ENCODE assay signal across 15 mouse cellular contexts in genomic region chr12:70201926-70202529, GRCm38 (mm10). TPM values are rescaled to one million over a fixed set of nuclear protein-coding genes. Genes with fewer than 3 reads are reported as not detected.
DNase-seq lines count a peak whose midpoint lies in the region; ATAC-seq and TF ChIP-seq lines count a peak whose summit lies in the region.
"Had no signal": no experiment of that assay in that cellular context is flagged by ENCODE, and none has a peak within 500 bp of the region (broad histone marks: within the 10 kb centered on the region; RNA-seq: fewer than 3 reads in every experiment).

No protein-coding gene starts in this region.

- H3K4me1 ChIP-seq in intestine, postnatal 0 days (replicated peaks; ENCODE audit: control insufficient read depth, insufficient read depth, low read length) = no peaks in the 10 kb centered on the region
- H3K4me1 ChIP-seq in intestine, embryonic 15.5 days (replicated peaks) = no peaks in the 10 kb centered on the region
- no peaks in the 10 kb centered on the region for H3K4me1 ChIP-seq in midbrain, postnatal 0 days (ENCODE audit: insufficient read depth, low read length)
- peaks cover 3% of the 10 kb centered on the region for H3K4me1 ChIP-seq in midbrain, embryonic 10.5 days
- H3K4me1 ChIP-seq in stomach, postnatal 0 days (replicated peaks; ENCODE audit: control insufficient read depth, insufficient read depth) = no peaks in the 10 kb centered on the region
- H3K4me1 ChIP-seq: hindbrain, embryonic 13.5 days; kidney, embryonic 15.5 days had no signal

- 71% methylated on average over 5 of the region's 5 CpGs for WGBS in intestine, postnatal 0 days
- 74% methylated on average over 5 of the region's 5 CpGs for WGBS in intestine, embryonic 15.5 days
- WGBS in midbrain, postnatal 0 days = 70% methylated on average over 5 of the region's 5 CpGs
- 77% methylated on average over 5 of the region's 5 CpGs for WGBS in midbrain, embryonic 10.5 days
- WGBS in stomach, postnatal 0 days = 78% methylated on average over 5 of the region's 5 CpGs

- ATAC-seq in intestine, postnatal 0 days = no peak
- ATAC-seq in intestine, embryonic 15.5 days = no peak
- ATAC-seq in midbrain, postnatal 0 days (ENCODE audit: low FRiP score) = no peak
- no peak for ATAC-seq in stomach, postnatal 0 days (ENCODE audit: low FRiP score, low TSS enrichment)

- DNase-seq in midbrain, postnatal 0 days (ENCODE audit: low spot score) = no peak
- DNase-seq in midbrain, embryonic 10.5 days (ENCODE audit: low spot score) = no peak
- no peak for DNase-seq in brain, embryonic 14.5 days (ENCODE audit: low read depth)
- no peak for DNase-seq in stomach, postnatal 0 days (ENCODE audit: low spot score)
- no peak for DNase-seq in cerebellum, postnatal 36 days
- DNase-seq: cerebellum, adult 8-10 months; thymus, postnatal 36 days had no signal

- no peak for TF ChIP-seq POLR2A in brain, embryonic 14.5 days (IDR thresholded peaks at IDR 0.05; ENCODE audit: borderline replicate concordance, extremely low read depth, insufficient read depth, insufficient read length, poor library complexity, severe bottlenecking)

- H3K9me3 ChIP-seq in intestine, postnatal 0 days (ENCODE audit: control insufficient read depth) = no peaks in the 10 kb centered on the region
- H3K9me3 ChIP-seq in intestine, embryonic 15.5 days = no peaks in the 10 kb centered on the region
- no peaks in the 10 kb centered on the region for H3K9me3 ChIP-seq in midbrain, postnatal 0 days (ENCODE audit: low read length)
- no peaks in the 10 kb centered on the region for H3K9me3 ChIP-seq in midbrain, embryonic 10.5 days (replicated peaks)
- no peaks in the 10 kb centered on the region for H3K9me3 ChIP-seq in stomach, postnatal 0 days (ENCODE audit: control insufficient read depth, low read length)
- H3K9me3 ChIP-seq: embryonic facial prominence, embryonic 10.5 days; hindbrain, embryonic 13.5 days; kidney, embryonic 15.5 days had no signal

- no peak overlapping the region for H3K4me3 ChIP-seq in intestine, postnatal 0 days (ENCODE audit: low read depth, low read length)
- no peak overlapping the region for H3K4me3 ChIP-seq in intestine, embryonic 15.5 days (replicated peaks)
- no peak overlapping the region for H3K4me3 ChIP-seq in midbrain, postnatal 0 days (ENCODE audit: low read depth, low read length)
- no peak overlapping the region for H3K4me3 ChIP-seq in midbrain, embryonic 10.5 days
- no peak overlapping the region for H3K4me3 ChIP-seq in stomach, postnatal 0 days (ENCODE audit: low read depth, low read length)
- H3K4me3 ChIP-seq: embryonic facial prominence, embryonic 10.5 days; hindbrain, embryonic 13.5 days; kidney, embryonic 15.5 days; myocyte had no signal

- 0 out of 2 replicates have a peak, but pooled peaks cover 12% of the 10 kb centered on the region for H3K36me3 ChIP-seq in intestine, postnatal 0 days (ENCODE audit: control insufficient read depth, insufficient read depth)
- H3K36me3 ChIP-seq in intestine, embryonic 15.5 days = no peaks in the 10 kb centered on the region
- no peaks in the 10 kb centered on the region for H3K36me3 ChIP-seq in midbrain, postnatal 0 days (ENCODE audit: insufficient read depth, low read length)
- H3K36me3 ChIP-seq in midbrain, embryonic 10.5 days = no peaks in the 10 kb centered on the region; the same call in 1 of the 2 replicates
- H3K36me3 ChIP-seq in stomach, postnatal 0 days (ENCODE audit: control insufficient read depth, insufficient read depth, low read length) = peaks cover 16% of the 10 kb centered on the region
- H3K36me3 ChIP-seq: embryonic facial prominence, embryonic 10.5 days; hindbrain, embryonic 13.5 days had no signal

- no peak overlapping the region for H3K9ac ChIP-seq in intestine, postnatal 0 days (ENCODE audit: low read depth, low read length)
- H3K9ac ChIP-seq in intestine, embryonic 15.5 days = no peak overlapping the region
- H3K9ac ChIP-seq in midbrain, postnatal 0 days (replicated peaks; ENCODE audit: low read length, poor library complexity, severe bottlenecking) = no peak overlapping the region
- H3K9ac ChIP-seq in stomach, postnatal 0 days (ENCODE audit: low read length) = no peak overlapping the region
- H3K9ac ChIP-seq: hindbrain, embryonic 13.5 days; kidney, embryonic 15.5 days had no signal

- H3K27me3 ChIP-seq in intestine, postnatal 0 days (replicated peaks; ENCODE audit: control insufficient read depth, insufficient read depth, low read length) = no peaks in the 10 kb centered on the region
- H3K27me3 ChIP-seq in intestine, embryonic 15.5 days (replicated peaks) = no peaks in the 10 kb centered on the region
- H3K27me3 ChIP-seq in midbrain, postnatal 0 days (ENCODE audit: insufficient read depth, low read length) = no peaks in the 10 kb centered on the region
- H3K27me3 ChIP-seq in midbrain, embryonic 10.5 days (ENCODE audit: low read depth, poor library complexity, severe bottlenecking) = no peaks in the 10 kb centered on the region
- H3K27me3 ChIP-seq in stomach, postnatal 0 days (ENCODE audit: control insufficient read depth, insufficient read depth, low read length) = no peaks in the 10 kb centered on the region
- H3K27me3 ChIP-seq: hindbrain, embryonic 13.5 days; kidney, embryonic 15.5 days had no signal

- no peak overlapping the region for H3K4me2 ChIP-seq in intestine, postnatal 0 days (replicated peaks; ENCODE audit: low read depth)
- no peak overlapping the region for H3K4me2 ChIP-seq in intestine, embryonic 15.5 days (replicated peaks)
- H3K4me2 ChIP-seq in midbrain, postnatal 0 days (ENCODE audit: low read depth, low read length, poor library complexity, severe bottlenecking) = no peak overlapping the region
- no peak overlapping the region for H3K4me2 ChIP-seq in stomach, postnatal 0 days (replicated peaks; ENCODE audit: low read depth)
- H3K4me2 ChIP-seq: hindbrain, embryonic 13.5 days; kidney, embryonic 15.5 days had no signal

- peak; percentile 50 for TF ChIP-seq CTCF in intestine, postnatal 0 days (IDR thresholded peaks at IDR 0.05; ENCODE audit: low read depth)
- peak; percentile 27; the same call in 1 of the 2 replicates for TF ChIP-seq CTCF in midbrain, postnatal 0 days (IDR thresholded peaks at IDR 0.05)
- TF ChIP-seq CTCF in brain, embryonic 14.5 days (IDR thresholded peaks at IDR 0.05; ENCODE audit: borderline replicate concordance, extremely low read depth, insufficient read depth, insufficient read length) = peak; percentile 6; the same call in 1 of the 2 replicates
- TF ChIP-seq CTCF in stomach, postnatal 0 days (IDR thresholded peaks at IDR 0.05; ENCODE audit: low read depth) = peak; percentile 57

- H3K27ac ChIP-seq in intestine, postnatal 0 days (ENCODE audit: low read depth, low read length) = no peak overlapping the region
- H3K27ac ChIP-seq in intestine, embryonic 15.5 days = no peak overlapping the region
- H3K27ac ChIP-seq in midbrain, postnatal 0 days (ENCODE audit: low read depth, low read length) = no peak overlapping the region
- no peak overlapping the region for H3K27ac ChIP-seq in midbrain, embryonic 10.5 days (replicated peaks)
- no peak overlapping the region for H3K27ac ChIP-seq in stomach, postnatal 0 days (replicated peaks)
- H3K27ac ChIP-seq: embryonic facial prominence, embryonic 10.5 days; hindbrain, embryonic 13.5 days; kidney, embryonic 15.5 days had no signal

- no peak for TF ChIP-seq EP300 in stomach, postnatal 0 days (optimal IDR thresholded peaks at IDR 0.05)

RNA-seq across cellular contexts. Expression of gene Pygl, which starts 29.3 kb away (rescaled TPM):
- polyA plus RNA-seq in intestine, postnatal 0 days (2015; fragmentation: Nextera tagmentation; extraction: Ambion mirVana) = 8.1 and 8.2 TPM in 2 replicates
- 24.3 and 24.5 TPM in 2 replicates for polyA plus RNA-seq in intestine, embryonic 15.5 days (2015; fragmentation: Nextera tagmentation; extraction: Ambion mirVana)
- total RNA-seq in midbrain, postnatal 0 days (2014; rRNA removed) = 10.7 and 12.4 TPM in 2 replicates
- 8.9 TPM in 2 replicates for polyA plus RNA-seq in midbrain, postnatal 0 days (2015; fragmentation: Nextera tagmentation; extraction: Ambion mirVana)
- 9.7 and 10.9 TPM in 2 replicates for polyA plus RNA-seq in midbrain, embryonic 10.5 days (2016; fragmentation: Nextera tagmentation; extraction: Ambion mirVana)
- polyA plus RNA-seq in brain, embryonic 14.5 days (2012; rRNA removed) = 5.0 and 6.6 TPM in 2 replicates
- polyA plus RNA-seq in stomach, postnatal 0 days (2015; fragmentation: Nextera tagmentation; extraction: Ambion mirVana) = 18.3 and 20.0 TPM in 2 replicates

RNA-seq across cellular contexts. Expression of gene Abhd12b, which starts 48.1 kb away (rescaled TPM):
- not detected in 2 replicates for polyA plus RNA-seq in intestine, postnatal 0 days (2015; fragmentation: Nextera tagmentation; extraction: Ambion mirVana)
- 0.11 and 0.15 TPM in 2 replicates for polyA plus RNA-seq in intestine, embryonic 15.5 days (2015; fragmentation: Nextera tagmentation; extraction: Ambion mirVana)
- not detected in 2 replicates for total RNA-seq in midbrain, postnatal 0 days (2014; rRNA removed)
- polyA plus RNA-seq in midbrain, postnatal 0 days (2015; fragmentation: Nextera tagmentation; extraction: Ambion mirVana) = 0.15 and 0.19 TPM in 2 replicates
- 0.10 TPM in 1 of 2 replicates, not detected in the other for polyA plus RNA-seq in midbrain, embryonic 10.5 days (2016; fragmentation: Nextera tagmentation; extraction: Ambion mirVana)
- 0.18 and 0.34 TPM in 2 replicates for polyA plus RNA-seq in brain, embryonic 14.5 days (2012; rRNA removed)
- polyA plus RNA-seq in stomach, postnatal 0 days (2015; fragmentation: Nextera tagmentation; extraction: Ambion mirVana) = 1.6 and 2.1 TPM in 2 replicates
- total RNA-seq: layer of hippocampus, postnatal 14 days had no signal
- polyA plus RNA-seq: embryonic facial prominence, embryonic 10.5 days; heart, embryonic 14.5 days; kidney, embryonic 15.5 days; myocyte had no signal

Comparison
In these comparisons a context has a peak if more than half of its experiments do, and no peak if none do; other contexts are left out.
1. CTCF ChIP-seq: peak in every context shown above with its lines; median percentile 57 in stomach, postnatal 0 days; 50 in intestine, postnatal 0 days; 27 in midbrain, postnatal 0 days; 6 in brain, embryonic 14.5 days.